Mouse (Mus musculus) left cerebral cortex, postnatal 25 days (tissue): ENCODE measurements around the gene Lig4. TPM values are rescaled to one million over a fixed set of nuclear protein-coding genes. Genes with fewer than 3 reads are reported as not detected.
A peak's percentile ranks its signal among the peaks of the same experiment; 100 is the strongest.

Source experiments
- DNase-seq, 2 experiments: peaks; one replicate each; pipeline ENCODE4 v3.0.0; 2022; ENCODE audit warnings: low spot score in 2 of 2, mixed read lengths in 1 of 2
- intact Hi-C: fragments of 180-260 bp; cut with DNase I; formaldehyde crosslinking; loops from one replicate; pipeline ENCODE4 v1.15.1; 2025
- total RNA-seq, 2 experiments: library from RNA; stranded (reverse); gene quantifications; 2 replicates each; pipeline ENCODE4 v1.2.3; 2021

Lig4 gene
- total RNA-seq, 2 experiments from 2014 or later, result 11.1 to 11.7 TPM

DNA sequence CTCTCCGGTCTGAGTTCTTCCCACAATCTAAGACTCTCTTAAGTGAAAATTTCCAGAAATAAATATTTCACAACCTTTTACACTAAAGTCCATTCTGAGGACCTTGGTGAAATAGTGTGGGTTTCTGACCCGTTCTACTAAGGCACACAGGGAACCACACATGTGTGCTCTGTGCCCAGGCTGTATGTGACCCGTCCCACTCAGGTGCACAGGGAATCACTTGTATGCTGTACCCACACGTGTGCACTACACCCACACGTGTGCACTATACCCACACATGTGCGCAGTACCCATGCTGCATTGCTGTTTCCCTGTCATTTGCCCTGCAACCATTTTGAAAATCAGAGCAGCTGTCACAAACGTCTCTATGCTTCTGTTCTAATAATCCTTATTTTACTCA is 41.9 kb downstream of the Lig4 start:
- DNase-seq, result no peak
- intact Hi-C loops, result loop anchor here (2.0 to 10.0 kb wide), 2 partner anchors 571 to 703 kb away; no protein-coding TSS in a partner anchor

DNA sequence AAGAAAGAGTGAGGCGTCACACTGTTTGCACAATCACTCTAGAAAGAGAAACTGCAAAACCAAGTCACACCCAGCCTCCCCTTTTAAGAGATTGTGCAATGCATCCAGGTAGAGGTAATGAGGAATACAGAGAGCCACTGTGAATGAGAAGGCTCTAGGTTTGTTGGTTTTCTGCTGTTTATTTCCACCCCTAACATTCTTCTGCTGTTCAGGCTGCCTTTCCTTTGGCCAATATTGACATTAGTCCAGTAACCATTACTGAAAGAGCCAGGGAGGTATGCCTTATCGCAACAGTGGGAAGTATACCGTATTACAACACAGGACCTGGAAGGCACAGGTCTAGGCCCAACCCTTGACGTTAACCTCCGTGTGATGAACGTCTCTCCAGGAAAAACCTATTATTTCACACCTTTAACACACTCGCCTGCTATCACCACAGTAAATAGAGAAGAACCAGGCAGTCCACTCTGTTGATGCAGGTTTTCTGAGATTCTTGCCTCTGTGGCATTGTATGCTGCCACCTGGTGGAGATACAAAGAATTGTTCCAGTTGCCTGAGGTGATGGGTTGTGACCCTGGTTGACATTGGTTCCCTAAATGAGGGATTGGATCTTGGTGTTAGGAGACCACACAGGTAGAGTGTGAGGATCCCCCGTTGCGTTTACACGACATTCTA is 42.5 kb downstream of the Lig4 start:
- peak; percentile 47 to 63 for DNase-seq
- intact Hi-C loops, result loop anchor here (2.0 to 10.0 kb wide), 2 partner anchors 570 to 702 kb away; no protein-coding TSS in a partner anchor

DNA sequence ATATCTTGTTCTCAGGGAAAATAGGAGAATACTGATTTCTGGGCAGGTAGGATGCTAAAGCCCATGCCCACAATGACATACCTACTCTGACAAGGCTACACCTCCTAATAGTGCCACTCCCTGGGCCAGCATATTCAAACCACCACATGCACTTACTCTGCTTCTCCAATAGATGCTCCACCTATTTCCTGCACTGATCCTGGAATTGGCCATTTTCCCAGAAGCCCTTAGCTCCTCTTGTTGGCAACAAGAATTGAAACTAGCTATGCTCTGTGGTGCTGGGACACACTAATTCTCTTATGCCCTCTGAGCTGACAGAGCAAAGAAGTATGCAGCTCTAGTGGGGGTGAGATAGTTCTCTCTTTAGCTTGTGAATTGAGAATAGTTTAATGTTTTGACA is 44.8 kb downstream of the Lig4 start:
- intact Hi-C loops, result loop anchor here (10.0 kb wide), 1 partner anchor 568 kb away; no protein-coding TSS in a partner anchor
- DNase-seq, result no peak

DNA sequence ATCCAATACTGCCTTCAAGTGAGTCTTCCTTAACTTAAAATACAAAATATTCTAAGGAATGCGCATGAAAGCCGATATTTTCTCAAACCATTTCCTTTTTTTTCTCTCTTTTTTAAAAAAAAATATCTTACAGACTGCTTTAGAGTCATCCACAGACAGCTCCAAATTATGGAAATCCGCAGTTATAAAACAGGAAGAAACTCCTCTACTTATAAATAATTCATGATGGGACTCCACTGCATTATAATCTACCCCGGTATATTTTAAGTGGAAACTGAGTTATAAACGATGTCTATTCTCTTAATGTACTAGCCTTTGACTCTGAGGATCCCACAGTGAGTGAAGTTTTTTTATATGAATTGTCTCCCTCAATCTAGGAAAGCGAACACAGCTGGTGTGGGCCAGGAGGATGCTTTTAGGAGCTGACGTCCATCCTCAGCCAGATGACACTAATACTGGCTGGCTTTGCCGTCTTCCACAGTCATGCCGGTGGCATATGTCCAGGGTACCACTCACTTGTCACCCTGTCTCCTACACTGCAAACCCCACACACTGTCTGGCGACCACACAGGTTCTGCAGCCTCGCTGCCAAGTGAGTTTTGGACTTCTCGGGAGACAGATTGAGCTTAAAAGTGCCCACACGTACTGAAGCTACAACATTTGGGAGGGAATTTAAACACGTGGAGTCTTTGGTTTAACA is 47.6 kb downstream of the Lig4 start:
- DNase-seq, result peak; percentile 53 to 93
- intact Hi-C loops, result loop anchor here (1.0 to 10.0 kb wide), 3 partner anchors 65 to 565 kb away; partner anchors contain the start of gene Fam155a

Other genes with a start within 250 kb of the Lig4 start
- gene Fam155a, start 206.5 kb downstream of the Lig4 start, total RNA-seq, result 100 to 1,000 TPM; 105 to 109 TPM
- not detected for gene Gm10217, start 113.4 kb downstream of the Lig4 start, total RNA-seq
- gene Abhd13, start within 50 bp of the Lig4 start, total RNA-seq, result 10 to 100 TPM; 31.5 to 32.3 TPM
- 1 to 10 TPM; 2.4 to 3.1 TPM for gene Tnfsf13b, start 28.8 kb upstream of the Lig4 start, total RNA-seq
- 10 to 100 TPM; 30.6 to 42.4 TPM for gene Myo16, start 176.2 kb upstream of the Lig4 start, total RNA-seq